ENCODE assay signal across 31 mouse cellular contexts in the genomic region with DNA sequence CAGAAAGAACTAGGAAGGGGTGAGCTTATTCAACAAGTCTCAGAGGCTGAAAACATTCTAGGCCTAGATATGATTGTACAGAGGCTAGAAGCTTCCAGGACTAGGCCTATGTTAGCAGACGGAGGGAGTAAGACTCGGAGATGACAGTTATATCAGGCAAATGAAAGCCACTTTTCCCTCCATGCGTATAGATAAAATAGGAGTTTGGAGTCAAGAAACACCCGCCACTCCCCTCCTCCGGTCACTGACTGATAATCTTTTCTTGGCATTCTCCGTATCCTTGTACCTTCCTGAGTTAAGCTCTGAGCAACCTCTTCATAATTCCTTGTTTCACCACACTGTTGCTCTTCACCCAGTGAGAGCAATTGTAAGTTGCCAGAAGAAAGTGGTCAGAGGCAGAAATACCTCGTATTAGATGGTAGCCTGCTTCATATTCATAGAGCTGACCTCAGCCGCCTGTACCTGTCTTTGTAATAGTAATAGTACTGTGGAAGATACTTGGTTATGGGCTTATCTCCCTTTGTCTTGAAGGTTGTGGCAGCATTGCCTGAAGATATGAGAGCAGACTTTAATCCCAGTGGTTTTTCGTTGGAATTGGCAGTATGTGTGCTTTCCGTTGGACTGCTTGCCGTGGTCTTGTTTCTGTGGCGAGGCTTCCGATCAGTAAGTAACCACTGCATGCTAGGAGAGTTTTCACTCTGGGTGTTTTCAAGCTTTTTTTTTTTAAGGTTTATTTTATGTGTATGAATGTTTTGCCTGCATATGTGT. TPM values are rescaled to one million over a fixed set of nuclear protein-coding genes. Genes with fewer than 3 reads are reported as not detected.
DNase-seq lines count a peak whose midpoint lies in the region; ATAC-seq and TF ChIP-seq lines count a peak whose summit lies in the region.
"Had no signal": no experiment of that assay in that cellular context is flagged by ENCODE, and none has a peak within 500 bp of the region (broad histone marks: within the 10 kb centered on the region; RNA-seq: fewer than 3 reads in every experiment).

No protein-coding gene starts in this region.

- ATAC-seq in heart, embryonic 13.5 days (ENCODE audit: extremely low read depth, insufficient number of reproducible peaks, low FRiP score, low TSS enrichment): no peak
- no peak; the same call in 1 of the 2 replicates for ATAC-seq in liver, embryonic 11.5 days (replicated peaks; ENCODE audit: low FRiP score)
- ATAC-seq in liver, postnatal 0 days: no peak
- ATAC-seq in stomach, postnatal 0 days (ENCODE audit: low FRiP score, low TSS enrichment): no peak
- ATAC-seq: CD4-positive, CD25-positive, alpha-beta regulatory T cell, adult 4 months; forebrain, embryonic 15.5 days; hindbrain, postnatal 0 days; intestine, embryonic 16.5 days; Patski had no signal

- peak overlapping the region; percentile 28; the same call in 1 of the 2 replicates for H3K27ac ChIP-seq in heart, embryonic 13.5 days (replicated peaks)
- H3K27ac ChIP-seq in liver, embryonic 11.5 days (ENCODE audit: low read depth, low read length): peak overlapping the region; percentile 54
- H3K27ac ChIP-seq in liver, postnatal 0 days (ENCODE audit: low read depth): peak overlapping the region; percentile 55
- H3K27ac ChIP-seq in stomach, postnatal 0 days (replicated peaks): no peak overlapping the region
- H3K27ac ChIP-seq: embryonic facial prominence, embryonic 13.5 days; forebrain, embryonic 15.5 days; heart, adult 2 months; hindbrain, embryonic 10.5 days; hindbrain, postnatal 0 days; layer of hippocampus, adult 2 months; limb, embryonic 13.5 days; neural tube, embryonic 15.5 days had no signal

- no peak for TF ChIP-seq CTCF in liver, postnatal 0 days (IDR thresholded peaks at IDR 0.05; ENCODE audit: low read depth)
- TF ChIP-seq CTCF in stomach, postnatal 0 days (IDR thresholded peaks at IDR 0.05; ENCODE audit: low read depth): no peak

- H3K4me1 ChIP-seq in heart, embryonic 13.5 days: peaks cover 33% of the 10 kb centered on the region
- peaks cover 26% of the 10 kb centered on the region for H3K4me1 ChIP-seq in liver, embryonic 11.5 days (replicated peaks; ENCODE audit: control insufficient read depth, insufficient read depth, low read length)
- peaks cover 25% of the 10 kb centered on the region for H3K4me1 ChIP-seq in liver, postnatal 0 days (ENCODE audit: insufficient read depth)
- H3K4me1 ChIP-seq in stomach, postnatal 0 days (replicated peaks; ENCODE audit: control insufficient read depth, insufficient read depth): peaks cover 5% of the 10 kb centered on the region

- no peak overlapping the region for H3K4me2 ChIP-seq in heart, embryonic 13.5 days
- peak overlapping the region; percentile 35 for H3K4me2 ChIP-seq in liver, embryonic 11.5 days
- peak overlapping the region; percentile 53 for H3K4me2 ChIP-seq in liver, postnatal 0 days (ENCODE audit: low read depth, low read length)
- no peak overlapping the region for H3K4me2 ChIP-seq in stomach, postnatal 0 days (replicated peaks; ENCODE audit: low read depth)
- H3K4me2 ChIP-seq: embryonic facial prominence, embryonic 13.5 days; forebrain, embryonic 15.5 days; limb, embryonic 13.5 days; lung, embryonic 14.5 days; neural tube, embryonic 15.5 days had no signal

- H3K36me3 ChIP-seq in heart, embryonic 13.5 days: peaks cover 33% of the 10 kb centered on the region
- H3K36me3 ChIP-seq in liver, embryonic 11.5 days (ENCODE audit: control insufficient read depth, insufficient read depth, low read length): peaks cover 18% of the 10 kb centered on the region; the same call in 1 of the 2 replicates
- H3K36me3 ChIP-seq in liver, postnatal 0 days (replicated peaks; ENCODE audit: insufficient read depth, low read length): peaks cover 35% of the 10 kb centered on the region
- peaks cover 5% of the 10 kb centered on the region for H3K36me3 ChIP-seq in stomach, postnatal 0 days (ENCODE audit: control insufficient read depth, insufficient read depth, low read length)

- no peak overlapping the region for H3K4me3 ChIP-seq in heart, embryonic 13.5 days
- no peak overlapping the region for H3K4me3 ChIP-seq in liver, embryonic 11.5 days (ENCODE audit: low read depth, low read length)
- peak overlapping the region; percentile 3; the same call in 1 of the 2 replicates for H3K4me3 ChIP-seq in liver, postnatal 0 days (ENCODE audit: low read depth, low read length)
- H3K4me3 ChIP-seq in stomach, postnatal 0 days (ENCODE audit: low read depth, low read length): no peak overlapping the region
- H3K4me3 ChIP-seq: embryonic facial prominence, embryonic 13.5 days; forebrain, embryonic 15.5 days; heart, adult 2 months; hindbrain, embryonic 10.5 days; layer of hippocampus, adult 2 months; limb, embryonic 13.5 days; neural tube, embryonic 15.5 days had no signal

- no peak overlapping the region for H3K9ac ChIP-seq in heart, embryonic 13.5 days
- no peak overlapping the region for H3K9ac ChIP-seq in liver, embryonic 11.5 days (ENCODE audit: low read depth, low read length)
- peak overlapping the region; percentile 23; the same call in 1 of the 2 replicates for H3K9ac ChIP-seq in liver, postnatal 0 days (replicated peaks)
- no peak overlapping the region for H3K9ac ChIP-seq in stomach, postnatal 0 days (ENCODE audit: low read length)
- H3K9ac ChIP-seq: embryonic facial prominence, embryonic 13.5 days; forebrain, embryonic 15.5 days; limb, embryonic 13.5 days; lung, embryonic 14.5 days; neural tube, embryonic 15.5 days had no signal

- no peak for TF ChIP-seq EP300 in liver, postnatal 0 days (IDR thresholded peaks at IDR 0.05; ENCODE audit: low read depth)
- TF ChIP-seq EP300 in stomach, postnatal 0 days (optimal IDR thresholded peaks at IDR 0.05): no peak

- no peak for DNase-seq in heart, adult 9 months (ENCODE audit: low spot score in 2 of 2)
- DNase-seq in c-Kit-positive CD71-positive TER-119-negative erythroid progenitor cells, embryonic 14.5 days (ENCODE audit: low read depth): peak; percentile 52
- DNase-seq in liver, embryonic 11.5 days (ENCODE audit: low spot score): no peak
- no peak for DNase-seq in liver, postnatal 0 days
- DNase-seq in ovary, postnatal 14 days (ENCODE audit: low spot score): no peak
- no peak for DNase-seq in right cerebral cortex, postnatal 36 days (ENCODE audit: low spot score in 2 of 2)
- DNase-seq in stomach, postnatal 0 days (ENCODE audit: low spot score): no peak
- DNase-seq: cerebellum, adult 8-10 months; cerebellum, postnatal 36 days; embryo, embryonic 11 days; gastrocnemius, postnatal 25 days; heart, adult 2 months; heart, postnatal 10 days; kidney, postnatal 25 days; layer of hippocampus, postnatal 36 days; lung, embryonic 14.5 days; lung, postnatal 36 days; spleen, adult 18-20 months; thymus, adult 18-20 months; thymus, postnatal 36 days had no signal

- no peaks in the 10 kb centered on the region for H3K9me3 ChIP-seq in heart, embryonic 13.5 days
- no peaks in the 10 kb centered on the region for H3K9me3 ChIP-seq in liver, embryonic 11.5 days (ENCODE audit: control insufficient read depth, low read length)
- no peaks in the 10 kb centered on the region for H3K9me3 ChIP-seq in liver, postnatal 0 days (ENCODE audit: low read length)
- no peaks in the 10 kb centered on the region for H3K9me3 ChIP-seq in stomach, postnatal 0 days (ENCODE audit: control insufficient read depth, low read length)
- H3K9me3 ChIP-seq: embryonic facial prominence, embryonic 13.5 days; forebrain, embryonic 15.5 days; hindbrain, embryonic 10.5 days; limb, embryonic 13.5 days; neural tube, embryonic 15.5 days had no signal

- WGBS in heart, embryonic 13.5 days: 69% methylated on average over 13 of the region's 13 CpGs
- WGBS in liver, embryonic 11.5 days: 68% methylated on average over 13 of the region's 13 CpGs
- 64% methylated on average over 13 of the region's 13 CpGs for WGBS in liver, postnatal 0 days (ENCODE audit: insufficient replicate concordance)
- 85% methylated on average over 13 of the region's 13 CpGs for WGBS in stomach, postnatal 0 days

- H3K27me3 ChIP-seq in heart, embryonic 13.5 days (replicated peaks): no peaks in the 10 kb centered on the region
- H3K27me3 ChIP-seq in liver, embryonic 11.5 days (replicated peaks; ENCODE audit: control insufficient read depth, insufficient read depth, low read length): no peaks in the 10 kb centered on the region
- no peaks in the 10 kb centered on the region for H3K27me3 ChIP-seq in liver, postnatal 0 days (ENCODE audit: insufficient read depth, low read length)
- no peaks in the 10 kb centered on the region for H3K27me3 ChIP-seq in stomach, postnatal 0 days (ENCODE audit: control insufficient read depth, insufficient read depth, low read length)
- H3K27me3 ChIP-seq: embryonic facial prominence, embryonic 13.5 days; forebrain, embryonic 15.5 days; limb, embryonic 13.5 days; neural tube, embryonic 15.5 days; Patski had no signal

RNA-seq across cellular contexts. Expression of gene Mia2, which starts 40.1 kb away (rescaled TPM):
- 32.6 and 34.8 TPM in 2 replicates for polyA plus RNA-seq in heart, embryonic 13.5 days (2015; fragmentation: Nextera tagmentation; extraction: Ambion mirVana)
- polyA plus RNA-seq in liver, embryonic 11.5 days (2014; fragmentation: Nextera tagmentation; extraction: Ambion mirVana): 79.7 and 85.8 TPM in 2 replicates
- 74.3 and 75.2 TPM in 2 replicates for polyA plus RNA-seq in liver, postnatal 0 days (2015; fragmentation: Nextera tagmentation; extraction: Ambion mirVana)
- polyA plus RNA-seq in stomach, postnatal 0 days (2015; fragmentation: Nextera tagmentation; extraction: Ambion mirVana): 60.1 and 69.4 TPM in 2 replicates

Comparison
In these comparisons a context has a peak if more than half of its experiments do, and no peak if none do; other contexts are left out.
1. H3K4me2 ChIP-seq: peak in liver, embryonic 11.5 days (single experiment) and liver, postnatal 0 days (single experiment); none in heart, embryonic 13.5 days (single experiment) and stomach, postnatal 0 days (single experiment).